Mouse (Mus musculus) liver, adult 2 months (tissue): Measurements from ENCODE around the gene BC004004. TPM values are rescaled to one million over a fixed set of nuclear protein-coding genes. Genes with fewer than 3 reads are reported as not detected.
A peak's percentile ranks its signal among the peaks of the same experiment; 100 is the strongest.

Experiments
- DNase-seq: peaks from one replicate; pipeline ENCODE4 v3.0.0-alpha.2; 2011; ENCODE audit warnings: low read depth, low spot score; ENCODE audit errors: extremely low read depth
- H3K27ac ChIP-seq: fragments of 200-500 bp; replicated peaks from 2 replicates; pipeline ENCODE4 v1.5.1; 2012; ENCODE audit warnings: low read depth, mild to moderate bottlenecking, control low read depth, inconsistent platforms, low read length; ENCODE audit not compliant: insufficient read depth
- H3K27me3 ChIP-seq: fragments of 200-500 bp; 2 replicates; pipeline ENCODE4 v1.6.1; 2012; ENCODE audit warnings: mild to moderate bottlenecking, moderate library complexity, low read length, inconsistent platforms; ENCODE audit not compliant: control insufficient read depth, insufficient read depth
- H3K36me3 ChIP-seq: fragments of 200-500 bp; 2 replicates; pipeline ENCODE4 v1.6.1; 2012; ENCODE audit warnings: low read length, inconsistent platforms; ENCODE audit not compliant: control insufficient read depth, insufficient read depth
- H3K4me1 ChIP-seq: fragments of 200-500 bp; 2 replicates; pipeline ENCODE4 v1.6.1; 2011; ENCODE audit warnings: low read length; ENCODE audit not compliant: control insufficient read depth, insufficient read depth
- H3K4me3 ChIP-seq: fragments of 200-500 bp; 2 replicates; pipeline ENCODE4 v1.5.1; 2011; ENCODE audit warnings: low read depth, mild to moderate bottlenecking, control low read depth, low read length, moderate library complexity; ENCODE audit not compliant: insufficient read depth
- H3K79me2 ChIP-seq: fragments of 200-500 bp; 2 replicates; pipeline ENCODE4 v1.6.1; 2012; ENCODE audit warnings: inconsistent platforms, mild to moderate bottlenecking, low read length, moderate library complexity; ENCODE audit not compliant: control insufficient read depth, insufficient read depth
- H3K9ac ChIP-seq: fragments of 200-500 bp; 2 replicates; pipeline ENCODE4 v1.6.1; 2012; ENCODE audit warnings: low read depth, mild to moderate bottlenecking, control low read depth, inconsistent platforms, low read length
- CTCF ChIP-seq: fragments of 200-500 bp; IDR thresholded peaks from 2 replicates; pipeline ENCODE4 v1.5.1; 2011; ENCODE audit warnings: low read depth, low read length, control low read depth
- POLR2A ChIP-seq: fragments of 200-500 bp; IDR thresholded peaks from 2 replicates; pipeline ENCODE4 v1.6.1; 2011; ENCODE audit warnings: low read length, control low read depth; ENCODE audit not compliant: insufficient read depth; ENCODE audit errors: extremely low read depth
- WGBS: fragments of 180-500 bp; shearing (Covaris S2); methylation state at CpG from one replicate; pipeline ENCODE4 v1.1.7; 2018; 5-methylcytosine and 5-hydroxymethylcytosine counted together
- polyA plus RNA-seq: library from polyadenylated mRNA; depleted of rRNA; stranded (reverse); fragments of >200 nt; gene quantifications from 2 replicates; pipeline ENCODE4 v1.2.3, GENCODE M21; 2012; rRNA removed
- total RNA-seq: library from RNA; depleted of rRNA; stranded (reverse); fragments of >200 nt; gene quantifications from 2 replicates; pipeline ENCODE4 v1.2.3, GENCODE M21; 2014; rRNA removed

BC004004 gene
- 85.9 and 94.0 TPM in 2 replicates for total RNA-seq
- 113 and 114 TPM in 2 replicates for polyA plus RNA-seq

- peak within 1 kb of the TSS; percentile 95 for H3K9ac ChIP-seq
- TF ChIP-seq CTCF: peak; percentile 70
- peak; percentile 65; the same call in 1 of the 2 replicates for TF ChIP-seq POLR2A
- no peaks in the 10 kb centered on the region for H3K36me3 ChIP-seq
- under 1% methylated on average over 57 of the region's 63 CpGs for WGBS
- H3K79me2 ChIP-seq: no peaks in the 10 kb centered on the region; the same call in 1 of the 2 replicates
- H3K27ac ChIP-seq: peak within 1 kb of the TSS; percentile 90
- peaks cover 10% of the 10 kb centered on the region for H3K4me1 ChIP-seq
- no peaks in the 10 kb centered on the region for H3K27me3 ChIP-seq
- peak within 1 kb of the TSS; percentile 75 for H3K4me3 ChIP-seq
- DNase-seq: peak; percentile 84
Observed at GRCm38 (mm10) chr17:29268682-29269348, at the start of gene BC004004. BC004004 (plus strand) TSS chr17:29268788.

GRCm38 (mm10) chr17:29220631-29221030 is 48.0 kb upstream of the BC004004 start:
- WGBS: 91% methylated on average over 14 of the region's 14 CpGs
- Histone ChIP-seq H3K4me1 (no peaks in the 10 kb centered on the region), H3K27me3 (no peaks in the 10 kb centered on the region), H3K9ac (no peak overlapping the region), H3K27ac (no peak overlapping the region), H3K4me3 (no peak overlapping the region), H3K79me2 (no peaks in the 10 kb centered on the region), H3K36me3 (no peaks in the 10 kb centered on the region)
- no peak for DNase-seq
- no peak for TF ChIP-seq CTCF
- TF ChIP-seq POLR2A: no peak

- DNase-seq: no peak
- TF ChIP-seq POLR2A (no peak), CTCF (no peak)
- no peak overlapping the region for H3K27ac ChIP-seq
- H3K27me3 ChIP-seq: no peaks in the 10 kb centered on the region
- 83% methylated on average over 10 of the region's 10 CpGs for WGBS
- H3K36me3 ChIP-seq: no peaks in the 10 kb centered on the region
- no peaks in the 10 kb centered on the region for H3K4me1 ChIP-seq
- no peak overlapping the region for H3K9ac ChIP-seq
- no peaks in the 10 kb centered on the region for H3K79me2 ChIP-seq
- H3K4me3 ChIP-seq: no peak overlapping the region
Observed at GRCm38 (mm10) chr17:29231109-29231508, 37.5 kb upstream of the BC004004 start.

- WGBS: 77% methylated on average over 7 of the region's 7 CpGs
- H3K27me3 ChIP-seq: peaks cover 17% of the 10 kb centered on the region
Observed at GRCm38 (mm10) chr17:29236111-29236510, 32.5 kb upstream of the BC004004 start.

GRCm38 (mm10) chr17:29237267-29237771 is 31.3 kb upstream of the BC004004 start:
- Histone ChIP-seq H3K79me2 (no peaks in the 10 kb centered on the region), H3K9ac (no peak overlapping the region), H3K27ac (no peak overlapping the region), H3K4me3 (no peak overlapping the region), H3K27me3 (peaks cover 17% of the 10 kb centered on the region), H3K36me3 (no peaks in the 10 kb centered on the region), H3K4me1 (no peaks in the 10 kb centered on the region)
- TF ChIP-seq CTCF: no peak
- no peak for TF ChIP-seq POLR2A
- no peak for DNase-seq
- WGBS: 7% methylated on average over 32 of the region's 32 CpGs

More at GRCm38 (mm10) chr17:29236111-29236510, 32.5 kb upstream of the BC004004 start:
- DNase-seq: no peak
- H3K79me2 ChIP-seq: no peaks in the 10 kb centered on the region
- H3K4me3 ChIP-seq: no peak overlapping the region
- H3K27ac ChIP-seq: no peak overlapping the region
- no peak for TF ChIP-seq CTCF
- no peak for TF ChIP-seq POLR2A
- H3K9ac ChIP-seq: no peak overlapping the region
- no peaks in the 10 kb centered on the region for H3K36me3 ChIP-seq
- no peaks in the 10 kb centered on the region for H3K4me1 ChIP-seq
